Mouse (Mus musculus) ES-Bruce4 (cell line): ENCODE measurements at regions not wholly inside any gene's neighbourhood (a gene's known extent, or its start where the extent isn't known, plus 50 kb on each side); places are given as distances from the start of the nearest gene placed in this dataset.

ENCODE experiments used
- H3K27ac ChIP-seq: 2 replicates; pipeline ENCODE4 v1.5.1; 2012; ENCODE audit warnings: low read length, inconsistent platforms; ENCODE audit not compliant: insufficient read depth
- H3K27me3 ChIP-seq: 2 replicates; pipeline ENCODE4 v1.6.1; 2012; ENCODE audit warnings: mild to moderate bottlenecking, low read length, inconsistent platforms; ENCODE audit not compliant: control insufficient read depth, poor library complexity, insufficient read depth, severe bottlenecking
- H3K36me3 ChIP-seq: 2 replicates; pipeline ENCODE4 v1.6.1; 2012; ENCODE audit warnings: inconsistent platforms, mild to moderate bottlenecking, low read length, moderate library complexity; ENCODE audit not compliant: control insufficient read depth, poor library complexity, insufficient read depth, severe bottlenecking
- H3K4me1 ChIP-seq: one replicate; pipeline ENCODE4 v1.8.1; 2011; ENCODE audit warnings: low read length; ENCODE audit not compliant: control insufficient read depth, insufficient read depth
- H3K4me3 ChIP-seq: 2 replicates; pipeline ENCODE4 v1.5.1; 2011; ENCODE audit warnings: low read depth, mild to moderate bottlenecking, low read length
- H3K9ac ChIP-seq: 2 replicates; pipeline ENCODE4 v1.6.1; 2012; ENCODE audit warnings: low read depth, mild to moderate bottlenecking, inconsistent platforms; ENCODE audit not compliant: poor library complexity, severe bottlenecking
- H3K9me3 ChIP-seq: replicated peaks from 2 replicates; pipeline ENCODE4 v1.6.1; 2012; ENCODE audit warnings: mild to moderate bottlenecking, low read length, inconsistent platforms; ENCODE audit not compliant: control insufficient read depth, poor library complexity, insufficient read depth, severe bottlenecking
- CTCF ChIP-seq: IDR thresholded peaks from one replicate; pipeline ENCODE4 v1.8.1; 2011; ENCODE audit warnings: low read depth, low read length
- EP300 ChIP-seq: IDR thresholded peaks from 2 replicates; pipeline ENCODE4 v1.6.1; 2011; ENCODE audit warnings: low read depth, low read length; ENCODE audit not compliant: insufficient read depth
- POLR2A ChIP-seq: IDR thresholded peaks from one replicate; pipeline ENCODE4 v1.8.1; 2011; ENCODE audit warnings: low read length; ENCODE audit not compliant: insufficient read depth

GRCm38 (mm10) chr5:118445252-118445987, 115.1 kb upstream of the Med13l start:
- Histone ChIP-seq H3K36me3 (no peaks in the 10 kb centered on the region), H3K9me3 (peaks cover 10% of the 10 kb centered on the region; the same call in 1 of the 2 replicates), H3K4me3 (no peak overlapping the region), H3K27ac (peak overlapping the region; percentile 97), H3K27me3 (no peaks in the 10 kb centered on the region), H3K4me1 (peaks cover 23% of the 10 kb centered on the region), H3K9ac (0 out of 2 replicates have a peak overlapping the region, but pooled peaks have one; percentile 35)
- TF ChIP-seq CTCF, result no peak
- TF ChIP-seq POLR2A, result no peak
- TF ChIP-seq EP300, result peak; percentile 64

GRCm38 (mm10) chr5:118445988-118446280, 114.5 kb upstream of the Med13l start:
- Histone ChIP-seq H3K4me1 (peaks cover 23% of the 10 kb centered on the region), H3K9ac (no peak overlapping the region), H3K27me3 (no peaks in the 10 kb centered on the region), H3K4me3 (no peak overlapping the region), H3K27ac (peak overlapping the region; percentile 97), H3K9me3 (peaks cover 5% of the 10 kb centered on the region; the same call in 1 of the 2 replicates), H3K36me3 (no peaks in the 10 kb centered on the region)
- TF ChIP-seq EP300, result peak; percentile 95
- TF ChIP-seq POLR2A, result no peak

GRCm38 (mm10) chr5:118446878-118447277, 113.6 kb upstream of the Med13l start:
- Histone ChIP-seq H3K4me3 (no peak overlapping the region), H3K36me3 (no peaks in the 10 kb centered on the region), H3K27ac (peak overlapping the region; percentile 97), H3K27me3 (no peaks in the 10 kb centered on the region), H3K9ac (peak overlapping the region; percentile 35; the same call in 1 of the 2 replicates), H3K9me3 (0 out of 2 replicates have a peak, but pooled peaks cover 4% of the 10 kb centered on the region), H3K4me1 (peaks cover 26% of the 10 kb centered on the region)
- TF ChIP-seq CTCF (no peak), POLR2A (no peak), EP300 (no peak)

- H3K4me3 ChIP-seq, result no peak overlapping the region
- H3K27ac ChIP-seq, result peak overlapping the region; percentile 97
- no peaks in the 10 kb centered on the region for H3K27me3 ChIP-seq
- TF ChIP-seq POLR2A, result no peak
- no peaks in the 10 kb centered on the region for H3K36me3 ChIP-seq
- no peaks in the 10 kb centered on the region for H3K9me3 ChIP-seq
- H3K9ac ChIP-seq, result peak overlapping the region; percentile 35; the same call in 1 of the 2 replicates
- H3K4me1 ChIP-seq, result peaks cover 30% of the 10 kb centered on the region
Measured at GRCm38 (mm10) chr5:118447366-118447765, 113.1 kb upstream of the Med13l start.

GRCm38 (mm10) chr5:118448884-118449515, 111.5 kb upstream of the Med13l start:
- TF ChIP-seq CTCF, result no peak
- TF ChIP-seq EP300, result peak; percentile 95
- no peak overlapping the region for H3K9ac ChIP-seq
- H3K4me1 ChIP-seq, result peaks cover 28% of the 10 kb centered on the region
- H3K27me3 ChIP-seq, result no peaks in the 10 kb centered on the region
- H3K36me3 ChIP-seq, result no peaks in the 10 kb centered on the region
- H3K27ac ChIP-seq, result peak overlapping the region; percentile 99
- no peak overlapping the region for H3K4me3 ChIP-seq
- H3K9me3 ChIP-seq, result no peaks in the 10 kb centered on the region

DNA sequence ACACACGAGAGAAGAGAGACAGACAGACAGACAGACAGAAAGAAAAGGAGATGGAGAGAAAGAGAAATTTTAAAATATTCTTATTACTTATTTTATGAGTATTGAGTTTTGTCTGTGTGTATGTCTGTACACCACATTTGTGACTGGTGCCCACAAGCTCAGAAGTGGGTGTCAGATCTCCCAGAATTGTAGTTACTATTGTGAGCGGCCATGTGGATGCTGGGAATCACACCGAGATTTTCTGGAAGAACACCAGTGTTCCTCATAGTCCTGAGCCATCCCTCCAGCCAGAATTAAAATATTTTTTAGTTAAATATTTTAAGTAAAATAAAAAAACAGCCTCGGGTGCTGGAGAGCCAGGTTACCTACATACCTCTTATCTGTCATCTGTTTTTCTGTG, 110.6 kb upstream of the Med13l start:
- Histone ChIP-seq H3K4me3 (no peak overlapping the region), H3K9ac (no peak overlapping the region), H3K9me3 (no peaks in the 10 kb centered on the region), H3K27ac (peak overlapping the region; percentile 99), H3K36me3 (no peaks in the 10 kb centered on the region), H3K27me3 (no peaks in the 10 kb centered on the region), H3K4me1 (peaks cover 28% of the 10 kb centered on the region)
- no peak for TF ChIP-seq EP300
- no peak for TF ChIP-seq POLR2A
- no peak for TF ChIP-seq CTCF
